In the genomic region with DNA sequence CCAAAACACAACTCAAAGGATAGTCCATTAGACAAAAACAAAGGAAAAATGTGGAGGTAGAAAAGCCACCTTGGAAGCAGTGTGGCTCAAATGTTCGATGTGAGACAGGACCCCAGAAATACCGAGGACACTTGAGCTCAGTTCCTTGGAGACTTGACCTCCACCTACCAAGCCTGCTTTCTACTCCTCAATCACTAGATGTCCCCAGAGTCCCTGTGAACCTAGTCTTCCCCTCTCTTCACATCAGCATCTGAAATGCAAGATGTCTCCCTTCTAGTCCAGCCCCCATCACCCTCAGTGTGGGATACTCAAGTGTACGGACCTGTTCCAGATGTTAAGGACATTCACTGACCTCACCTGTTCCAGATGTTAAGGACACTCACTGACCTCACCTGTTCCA, we compare ENCODE assay signal across 9 mouse cellular contexts. TPM values are rescaled to one million over a fixed set of nuclear protein-coding genes. Genes with fewer than 3 reads are reported as not detected.
DNase-seq lines count a peak whose midpoint lies in the region; ATAC-seq and TF ChIP-seq lines count a peak whose summit lies in the region.
"Had no signal": no experiment of that assay in that cellular context is flagged by ENCODE, and none has a peak within 500 bp of the region (broad histone marks: within the 10 kb centered on the region; RNA-seq: fewer than 3 reads in every experiment).

No protein-coding gene starts in this region.

- no peak overlapping the region for H3K9ac ChIP-seq in forebrain, embryonic 11.5 days (ENCODE audit: low read length)
- H3K9ac ChIP-seq in forebrain, embryonic 16.5 days (replicated peaks; ENCODE audit: low read depth, low read length), result no peak overlapping the region
- no peak overlapping the region for H3K9ac ChIP-seq in hindbrain, postnatal 0 days (replicated peaks; ENCODE audit: low read length)
- H3K9ac ChIP-seq: lung, embryonic 15.5 days had no signal

- WGBS in forebrain, embryonic 11.5 days, result 18% methylated on average over 3 of the region's 3 CpGs
- WGBS in forebrain, embryonic 16.5 days, result 10% methylated on average over 3 of the region's 3 CpGs
- WGBS in hindbrain, postnatal 0 days, result 6% methylated on average over 3 of the region's 3 CpGs

- peaks cover 13% of the 10 kb centered on the region for H3K4me1 ChIP-seq in forebrain, embryonic 11.5 days (replicated peaks; ENCODE audit: control insufficient read depth, insufficient read depth, low read length)
- H3K4me1 ChIP-seq in forebrain, embryonic 16.5 days (replicated peaks; ENCODE audit: control insufficient read depth, insufficient read depth, low read length), result peaks cover 24% of the 10 kb centered on the region
- H3K4me1 ChIP-seq in hindbrain, postnatal 0 days (ENCODE audit: insufficient read depth, low read length), result peaks cover 18% of the 10 kb centered on the region; the same call in 1 of the 2 replicates

- H3K4me3 ChIP-seq in forebrain, embryonic 11.5 days (ENCODE audit: low read depth, low read length), result no peak overlapping the region
- no peak overlapping the region for H3K4me3 ChIP-seq in forebrain, embryonic 16.5 days (replicated peaks; ENCODE audit: low read length)
- H3K4me3 ChIP-seq in hindbrain, postnatal 0 days (ENCODE audit: low read length), result no peak overlapping the region
- H3K4me3 ChIP-seq: lung, embryonic 15.5 days had no signal

- no peak overlapping the region for H3K4me2 ChIP-seq in forebrain, embryonic 11.5 days (ENCODE audit: low read depth, low read length, severe bottlenecking)
- H3K4me2 ChIP-seq in forebrain, embryonic 16.5 days (ENCODE audit: low read length), result no peak overlapping the region
- no peak overlapping the region for H3K4me2 ChIP-seq in hindbrain, postnatal 0 days (ENCODE audit: low read depth, low read length)
- H3K4me2 ChIP-seq: lung, embryonic 15.5 days had no signal

- no peak for ATAC-seq in forebrain, embryonic 11.5 days (replicated peaks; ENCODE audit: low FRiP score)
- no peak for ATAC-seq in forebrain, embryonic 16.5 days
- no peak for ATAC-seq in hindbrain, postnatal 0 days
- peak; percentile 43; the same call in 1 of the 2 replicates for ATAC-seq in megakaryocyte-erythroid progenitor cell, adult 5-6 weeks (replicated peaks; ENCODE audit: low FRiP score, low TSS enrichment, poor library complexity, severe bottlenecking)

- no peaks in the 10 kb centered on the region; the same call in 1 of the 2 replicates for H3K36me3 ChIP-seq in forebrain, embryonic 11.5 days (ENCODE audit: control insufficient read depth, insufficient read depth, low read length)
- H3K36me3 ChIP-seq in forebrain, embryonic 16.5 days (ENCODE audit: control insufficient read depth, insufficient read depth), result no peaks in the 10 kb centered on the region
- H3K36me3 ChIP-seq in hindbrain, postnatal 0 days (ENCODE audit: insufficient read depth, low read length), result no peaks in the 10 kb centered on the region
- H3K36me3 ChIP-seq: lung, embryonic 15.5 days had no signal

- no peaks in the 10 kb centered on the region for H3K27me3 ChIP-seq in forebrain, embryonic 11.5 days (ENCODE audit: control insufficient read depth, insufficient read depth, low read length)
- no peaks in the 10 kb centered on the region for H3K27me3 ChIP-seq in forebrain, embryonic 16.5 days (replicated peaks; ENCODE audit: control insufficient read depth, insufficient read depth, low read length)
- H3K27me3 ChIP-seq in hindbrain, postnatal 0 days (ENCODE audit: insufficient read depth, low read length), result no peaks in the 10 kb centered on the region
- H3K27me3 ChIP-seq: lung, embryonic 15.5 days had no signal

- no peak overlapping the region for H3K27ac ChIP-seq in forebrain, embryonic 11.5 days (ENCODE audit: low read depth, low read length)
- H3K27ac ChIP-seq in forebrain, embryonic 16.5 days (ENCODE audit: low read length), result no peak overlapping the region
- H3K27ac ChIP-seq in hindbrain, postnatal 0 days, result no peak overlapping the region
- H3K27ac ChIP-seq: lung, embryonic 15.5 days had no signal

- H3K9me3 ChIP-seq in forebrain, embryonic 11.5 days (ENCODE audit: control insufficient read depth, low read length), result no peaks in the 10 kb centered on the region
- no peaks in the 10 kb centered on the region for H3K9me3 ChIP-seq in forebrain, embryonic 16.5 days (ENCODE audit: control insufficient read depth, low read length)
- no peaks in the 10 kb centered on the region for H3K9me3 ChIP-seq in hindbrain, postnatal 0 days (ENCODE audit: low read length)
- H3K9me3 ChIP-seq: lung, embryonic 15.5 days had no signal

- peak; percentile 82 for TF ChIP-seq CTCF in hindbrain, postnatal 0 days (IDR thresholded peaks at IDR 0.05; ENCODE audit: low read depth)

- DNase-seq in forebrain, embryonic 11.5 days (ENCODE audit: low spot score), result peak; percentile 64
- peak; percentile 36 for DNase-seq in ovary, postnatal 14 days (ENCODE audit: low spot score)
- DNase-seq in ovary, postnatal 36 days (ENCODE audit: low spot score), result no peak
- DNase-seq in cerebellum, postnatal 10 days, result peak; percentile 67 to 77
- peak; percentile 81 for DNase-seq in hindbrain, postnatal 0 days (ENCODE audit: low spot score)
- no peak for DNase-seq in c-Kit-positive CD71-positive TER-119-positive erythroid progenitor cells, embryonic 14.5 days (ENCODE audit: low spot score)

RNA-seq across cellular contexts. Expression of a gene that starts 5.1 kb away (rescaled TPM):
- 20.4 and 22.9 TPM in 2 replicates for polyA plus RNA-seq in forebrain, embryonic 11.5 days (2014; fragmentation: Nextera tagmentation; extraction: Ambion mirVana)
- polyA plus RNA-seq in forebrain, embryonic 16.5 days (2015; fragmentation: Nextera tagmentation; extraction: Ambion mirVana), result 15.8 and 16.8 TPM in 2 replicates
- total RNA-seq in hindbrain, postnatal 0 days (2014; rRNA removed), result 49.7 and 50.2 TPM in 2 replicates
- 9.7 and 10.1 TPM in 2 replicates for polyA plus RNA-seq in hindbrain, postnatal 0 days (2015; fragmentation: Nextera tagmentation; extraction: Ambion mirVana)
- 22.9 and 25.1 TPM in 2 replicates for total RNA-seq in megakaryocyte-erythroid progenitor cell, adult 5-6 weeks (2014; fragmentation: Nextera tagmentation)
- total RNA-seq in megakaryocyte-erythroid progenitor cell, adult 5-6 weeks (2017), result 2.4 and 7.7 TPM in 2 replicates

RNA-seq across cellular contexts. Expression of a gene that starts 16.3 kb away (rescaled TPM):
- polyA plus RNA-seq in forebrain, embryonic 11.5 days (2014; fragmentation: Nextera tagmentation; extraction: Ambion mirVana), result 6.3 and 7.6 TPM in 2 replicates
- polyA plus RNA-seq in forebrain, embryonic 16.5 days (2015; fragmentation: Nextera tagmentation; extraction: Ambion mirVana), result 10.5 and 22.6 TPM in 2 replicates
- 64.5 and 72.2 TPM in 2 replicates for total RNA-seq in hindbrain, postnatal 0 days (2014; rRNA removed)
- 83.8 and 91.3 TPM in 2 replicates for polyA plus RNA-seq in hindbrain, postnatal 0 days (2015; fragmentation: Nextera tagmentation; extraction: Ambion mirVana)
- total RNA-seq in megakaryocyte-erythroid progenitor cell, adult 5-6 weeks (2014; fragmentation: Nextera tagmentation), result not detected in 2 replicates
- total RNA-seq in megakaryocyte-erythroid progenitor cell, adult 5-6 weeks (2017), result not detected in 2 replicates

RNA-seq across cellular contexts. Expression of a gene that starts 22.0 kb away (rescaled TPM):
- 59.4 and 63.9 TPM in 2 replicates for polyA plus RNA-seq in forebrain, embryonic 11.5 days (2014; fragmentation: Nextera tagmentation; extraction: Ambion mirVana)
- 13.3 and 14.1 TPM in 2 replicates for polyA plus RNA-seq in forebrain, embryonic 16.5 days (2015; fragmentation: Nextera tagmentation; extraction: Ambion mirVana)
- total RNA-seq in hindbrain, postnatal 0 days (2014; rRNA removed), result 17.4 TPM in 2 replicates
- polyA plus RNA-seq in hindbrain, postnatal 0 days (2015; fragmentation: Nextera tagmentation; extraction: Ambion mirVana), result 15.8 and 16.1 TPM in 2 replicates
- 10.1 and 11.2 TPM in 2 replicates for total RNA-seq in megakaryocyte-erythroid progenitor cell, adult 5-6 weeks (2014; fragmentation: Nextera tagmentation)
- total RNA-seq in megakaryocyte-erythroid progenitor cell, adult 5-6 weeks (2017), result 6.6 and 7.8 TPM in 2 replicates

RNA-seq across cellular contexts. Expression of a gene that starts 22.6 kb away (rescaled TPM):
- 0.41 and 0.79 TPM in 2 replicates for polyA plus RNA-seq in forebrain, embryonic 11.5 days (2014; fragmentation: Nextera tagmentation; extraction: Ambion mirVana)
- 1.4 and 1.9 TPM in 2 replicates for polyA plus RNA-seq in forebrain, embryonic 16.5 days (2015; fragmentation: Nextera tagmentation; extraction: Ambion mirVana)
- total RNA-seq in hindbrain, postnatal 0 days (2014; rRNA removed), result 2.3 and 3.9 TPM in 2 replicates
- polyA plus RNA-seq in hindbrain, postnatal 0 days (2015; fragmentation: Nextera tagmentation; extraction: Ambion mirVana), result 3.6 and 4.0 TPM in 2 replicates
- not detected in 2 replicates for total RNA-seq in megakaryocyte-erythroid progenitor cell, adult 5-6 weeks (2014; fragmentation: Nextera tagmentation)
- not detected in 2 replicates for total RNA-seq in megakaryocyte-erythroid progenitor cell, adult 5-6 weeks (2017)

RNA-seq across cellular contexts. Expression of a gene that starts 49.0 kb away (rescaled TPM):
- polyA plus RNA-seq in forebrain, embryonic 11.5 days (2014; fragmentation: Nextera tagmentation; extraction: Ambion mirVana), result 1.3 and 2.1 TPM in 2 replicates
- polyA plus RNA-seq in forebrain, embryonic 16.5 days (2015; fragmentation: Nextera tagmentation; extraction: Ambion mirVana), result 0.78 and 1.9 TPM in 2 replicates
- total RNA-seq in hindbrain, postnatal 0 days (2014; rRNA removed), result 2.5 and 4.2 TPM in 2 replicates
- polyA plus RNA-seq in hindbrain, postnatal 0 days (2015; fragmentation: Nextera tagmentation; extraction: Ambion mirVana), result 2.7 and 3.4 TPM in 2 replicates
- total RNA-seq in megakaryocyte-erythroid progenitor cell, adult 5-6 weeks (2014; fragmentation: Nextera tagmentation), result 1.0 TPM in 1 of 2 replicates, not detected in the other
- total RNA-seq in megakaryocyte-erythroid progenitor cell, adult 5-6 weeks (2017), result not detected in 2 replicates

Comparison
In these comparisons a context has a peak if more than half of its experiments do, and no peak if none do; other contexts are left out.
1. DNase-seq: peak in forebrain, embryonic 11.5 days (single experiment), ovary, postnatal 14 days (single experiment), cerebellum, postnatal 10 days (2 of 2) and hindbrain, postnatal 0 days (single experiment); none in ovary, postnatal 36 days (single experiment) and c-Kit-positive CD71-positive TER-119-positive erythroid progenitor cells, embryonic 14.5 days (single experiment).